Mouse (Mus musculus) kidney, embryonic 15.5 days (tissue): ENCODE results near the gene Atraid. TPM values are rescaled to one million over a fixed set of nuclear protein-coding genes. Genes with fewer than 3 reads are reported as not detected.

ENCODE experiments used
- polyA plus RNA-seq: library from polyadenylated mRNA; unstranded; fragments of >200 nt; fragmentation: Nextera tagmentation; extraction: Ambion mirVana; gene quantifications from 2 replicates; pipeline ENCODE4 v1.2.1, GENCODE M21; 2015

Gene Atraid
- polyA plus RNA-seq, 1 experiment from 2014 or later: 149 TPM

Other genes starting within 250 kb of the Atraid start
- 22.4 and 23.6 TPM in 2 replicates for gene Mapre3, start 233.7 kb upstream of the Atraid start, polyA plus RNA-seq
- 82.4 and 93.2 TPM in 2 replicates for gene Tmem214, start 180.3 kb upstream of the Atraid start, polyA plus RNA-seq
- gene Agbl5, start 159.6 kb upstream of the Atraid start, polyA plus RNA-seq: 20.6 and 25.9 TPM in 2 replicates
- 491 and 504 TPM in 2 replicates for gene Ost4, start 140.5 kb upstream of the Atraid start, polyA plus RNA-seq
- gene Emilin1, start 134.9 kb upstream of the Atraid start, polyA plus RNA-seq: 258 and 306 TPM in 2 replicates
- 29.3 and 29.7 TPM in 2 replicates for gene Khk, start 126.9 kb upstream of the Atraid start, polyA plus RNA-seq
- 12.5 and 17.4 TPM in 2 replicates for gene Cgref1, start 102.7 kb upstream of the Atraid start, polyA plus RNA-seq
- 146 and 151 TPM in 2 replicates for gene Preb, start 88.0 kb upstream of the Atraid start, polyA plus RNA-seq
- 1.6 and 1.8 TPM in 2 replicates for gene Tcf23, start 79.7 kb upstream of the Atraid start, polyA plus RNA-seq
- gene Slc5a6, start 612 bp downstream of the Atraid start, polyA plus RNA-seq: 10.4 and 11.8 TPM in 2 replicates
- gene Cad, start 6.5 kb downstream of the Atraid start, polyA plus RNA-seq: 32.5 and 36.2 TPM in 2 replicates
- gene Dnajc5g, start 58.0 kb downstream of the Atraid start, polyA plus RNA-seq: not detected in 2 replicates
- 2.8 and 3.1 TPM in 2 replicates for gene Slc30a3, start 59.9 kb downstream of the Atraid start, polyA plus RNA-seq
- 1.2 and 1.6 TPM in 2 replicates for gene Trim54, start 68.4 kb downstream of the Atraid start, polyA plus RNA-seq
- gene Ucn, start 90.5 kb downstream of the Atraid start, polyA plus RNA-seq: not detected in 2 replicates
- 62.6 and 76.8 TPM in 2 replicates for gene Mpv17, start 105.9 kb downstream of the Atraid start, polyA plus RNA-seq
- 2.0 and 2.1 TPM in 2 replicates for gene Gm29609, start 131.6 kb downstream of the Atraid start, polyA plus RNA-seq
- gene Gtf3c2, start 131.8 kb downstream of the Atraid start, polyA plus RNA-seq: 83.0 and 93.5 TPM in 2 replicates
- gene Snx17, start 144.9 kb downstream of the Atraid start, polyA plus RNA-seq: 140 and 148 TPM in 2 replicates
- gene Eif2b4, start 145.1 kb downstream of the Atraid start, polyA plus RNA-seq: 64.9 and 65.9 TPM in 2 replicates
- gene Zfp513, start 154.0 kb downstream of the Atraid start, polyA plus RNA-seq: 9.1 and 11.9 TPM in 2 replicates
- gene Ppm1g, start 172.4 kb downstream of the Atraid start, polyA plus RNA-seq: 130 and 144 TPM in 2 replicates
- 156 and 171 TPM in 2 replicates for gene Nrbp1, start 192.6 kb downstream of the Atraid start, polyA plus RNA-seq
- 0.83 TPM in 1 of 2 replicates, not detected in the other for gene Gm9970, start 192.9 kb downstream of the Atraid start, polyA plus RNA-seq
- gene Krtcap3, start 203.4 kb downstream of the Atraid start, polyA plus RNA-seq: 21.5 and 25.1 TPM in 2 replicates
- 36.3 and 36.9 TPM in 2 replicates for gene Ift172, start 242.8 kb downstream of the Atraid start, polyA plus RNA-seq
- 42.3 and 46.2 TPM in 2 replicates for gene Fndc4, start 247.8 kb downstream of the Atraid start, polyA plus RNA-seq
- gene Gckr, start 249.1 kb downstream of the Atraid start, polyA plus RNA-seq: 0.21 and 0.70 TPM in 2 replicates